Mouse (Mus musculus) brain, embryonic 14.5 days (tissue): ENCODE data around the gene Zfpm1. TPM values are rescaled to one million over a fixed set of nuclear protein-coding genes. Genes with fewer than 3 reads are reported as not detected.
A peak's percentile ranks its signal among the peaks of the same experiment; 100 is the strongest.

Experiments
- DNase-seq: peaks from one replicate; pipeline ENCODE4 v3.0.0-alpha.2; 2011; ENCODE audit warnings: low read depth
- CTCF ChIP-seq: fragments of 200-500 bp; IDR thresholded peaks from 2 replicates; pipeline ENCODE4 v1.5.1; 2012; ENCODE audit warnings: inconsistent platforms, mild to moderate bottlenecking, moderate library complexity, borderline replicate concordance; ENCODE audit not compliant: insufficient read depth, insufficient read length; ENCODE audit errors: extremely low read depth
- POLR2A ChIP-seq: fragments of 200-500 bp; IDR thresholded peaks from 2 replicates; pipeline ENCODE4 v1.6.1; 2012; ENCODE audit warnings: mild to moderate bottlenecking, inconsistent platforms, borderline replicate concordance; ENCODE audit not compliant: poor library complexity, insufficient read depth, insufficient read length, severe bottlenecking; ENCODE audit errors: extremely low read depth
- polyA plus RNA-seq: library from polyadenylated mRNA; depleted of rRNA; stranded (reverse); fragments of >200 nt; gene quantifications from 2 replicates; pipeline ENCODE4 v1.2.3, GENCODE M21; 2012

Gene Zfpm1
- polyA plus RNA-seq, 1 experiment: 16.9 TPM

DNA sequence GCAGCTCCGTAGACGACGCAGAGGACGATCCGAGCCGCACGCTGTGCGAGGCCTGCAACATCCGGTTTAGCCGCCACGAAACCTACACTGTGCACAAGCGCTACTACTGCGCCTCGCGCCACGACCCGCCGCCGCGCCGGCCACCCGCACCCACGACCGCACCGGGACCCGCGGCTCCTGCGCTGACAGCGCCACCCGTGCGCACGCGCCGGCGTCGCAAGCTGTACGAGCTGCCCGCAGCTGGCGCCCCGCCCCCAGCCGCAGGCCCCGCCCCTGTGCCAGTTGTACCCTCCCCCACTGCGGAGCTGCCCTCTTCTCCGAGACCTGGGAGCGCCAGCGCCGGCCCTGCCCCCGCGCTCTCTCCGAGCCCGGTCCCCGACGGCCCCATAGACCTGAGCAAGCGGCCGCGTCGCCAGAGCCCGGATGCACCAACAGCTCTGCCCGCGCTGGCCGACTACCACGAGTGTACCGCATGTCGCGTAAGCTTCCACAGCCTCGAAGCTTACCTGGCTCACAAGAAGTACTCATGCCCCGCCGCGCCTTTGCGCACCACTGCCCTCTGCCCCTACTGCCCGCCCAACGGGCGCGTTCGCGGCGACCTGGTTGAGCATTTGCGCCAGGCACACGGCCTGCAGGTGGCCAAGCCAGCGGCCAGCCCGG, 54.4 kb downstream of the Zfpm1 start:
- 0 out of 2 replicates have a peak, but pooled peaks have one; percentile 7 for TF ChIP-seq POLR2A
- no peak for TF ChIP-seq CTCF
- DNase-seq: peak; percentile 82

DNA sequence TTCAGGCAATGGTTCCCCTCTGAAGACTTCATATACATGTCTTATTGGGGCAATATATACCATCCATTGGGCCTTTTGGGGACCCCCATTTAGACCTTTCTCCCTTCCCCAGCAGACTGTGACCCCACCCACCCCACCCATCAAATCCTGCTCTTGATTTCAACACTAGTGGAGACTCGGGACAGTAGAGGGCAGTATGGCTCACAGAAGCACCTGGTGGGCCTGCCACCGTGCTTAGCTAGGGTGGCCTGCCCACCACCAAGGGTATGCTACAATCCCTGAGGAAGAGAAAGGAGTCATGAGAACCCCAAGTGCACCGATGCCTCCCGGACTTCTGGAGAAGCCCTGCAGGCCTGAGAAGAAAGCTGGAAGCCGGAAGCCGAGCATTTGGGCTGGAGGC, 56.9 kb downstream of the Zfpm1 start:
- TF ChIP-seq CTCF (peak; percentile 26; the same call in 1 of the 2 replicates), POLR2A (no peak)

DNA sequence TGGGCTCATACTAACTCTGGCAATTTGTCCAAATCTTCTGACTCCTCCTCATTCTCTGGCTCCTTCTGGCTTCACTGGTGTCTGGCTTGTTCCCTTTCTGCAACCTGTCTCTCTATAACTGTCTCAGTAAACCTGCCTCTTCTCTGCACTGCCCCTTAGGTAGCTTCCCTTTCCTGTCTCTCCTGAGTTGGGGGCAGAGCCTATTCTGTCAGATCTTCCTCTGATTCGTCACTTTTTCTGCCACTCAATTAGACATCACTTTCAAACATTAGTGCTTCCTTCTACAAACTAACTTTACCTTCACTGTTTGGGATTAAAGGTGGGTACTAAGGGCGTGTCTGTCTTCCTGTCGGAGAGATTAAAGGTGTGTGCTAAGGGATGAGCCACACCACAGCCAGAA, 58.8 kb downstream of the Zfpm1 start:
- no peak for DNase-seq
- TF ChIP-seq CTCF (no peak), POLR2A (no peak)

More for the DNA sequence above, 56.9 kb downstream of the Zfpm1 start:
- no peak for DNase-seq

DNA sequence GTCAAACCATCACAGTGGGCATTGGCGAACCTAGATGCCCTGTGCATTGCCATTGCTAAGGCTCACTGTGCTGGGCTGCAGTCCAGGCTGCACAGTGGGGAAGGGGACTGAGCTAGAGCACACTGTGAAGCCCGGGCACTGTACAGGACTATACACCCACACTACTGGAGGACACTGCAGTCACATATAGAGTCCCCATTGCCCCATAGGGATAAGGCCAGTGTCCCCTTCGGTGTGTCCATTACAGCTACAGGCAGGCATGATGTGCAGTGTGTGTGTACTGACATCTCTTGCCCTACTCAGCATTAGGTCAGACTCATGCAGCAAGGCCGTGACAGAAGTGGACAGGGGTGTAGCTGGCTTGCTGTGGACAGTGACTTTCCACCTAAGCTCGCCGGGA, 59.8 kb downstream of the Zfpm1 start:
- no peak for TF ChIP-seq POLR2A
- DNase-seq: no peak

DNA sequence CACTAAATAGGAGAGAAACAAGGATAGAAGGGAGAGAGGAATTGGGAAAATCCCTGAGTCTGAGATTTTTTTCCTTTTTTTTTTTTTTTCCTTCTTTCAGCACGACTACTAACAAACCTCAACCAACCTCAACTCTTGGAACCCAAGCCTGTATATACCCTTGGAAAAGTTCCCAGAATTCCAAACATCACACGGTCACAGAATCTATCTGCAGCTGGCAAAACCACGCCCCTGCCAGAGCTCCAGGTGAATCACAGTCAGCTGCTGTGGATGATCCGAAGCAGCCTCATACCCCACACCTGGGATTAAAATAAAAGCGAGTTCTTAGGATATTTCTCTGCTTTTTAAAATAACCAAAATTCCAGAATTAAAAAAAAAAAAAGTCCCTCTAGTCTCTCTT, 60.4 kb downstream of the Zfpm1 start:
- TF ChIP-seq CTCF (no peak), POLR2A (no peak)
- no peak for DNase-seq

DNA sequence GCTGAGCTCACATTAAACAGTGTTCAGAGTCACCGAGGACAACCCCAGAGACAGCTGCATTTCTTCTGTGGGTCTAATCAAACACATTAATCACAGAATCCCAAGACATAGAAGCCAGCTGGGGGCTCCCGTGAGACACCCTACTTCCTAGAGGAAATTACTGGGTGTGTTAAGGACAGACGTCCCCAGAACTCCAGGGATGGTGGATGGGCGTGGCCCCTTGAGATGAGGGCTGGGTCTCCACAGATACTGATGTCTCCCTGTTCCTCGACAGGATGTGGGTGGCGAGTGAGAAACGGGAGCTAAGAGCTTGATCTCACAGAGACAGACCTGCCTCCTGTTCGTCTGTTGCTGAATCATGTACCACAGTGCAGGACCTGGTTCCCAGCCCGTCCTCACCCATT, 60.9 kb downstream of the Zfpm1 start:
- DNase-seq: peak; percentile 26
- TF ChIP-seq CTCF (no peak), POLR2A (no peak)

DNA sequence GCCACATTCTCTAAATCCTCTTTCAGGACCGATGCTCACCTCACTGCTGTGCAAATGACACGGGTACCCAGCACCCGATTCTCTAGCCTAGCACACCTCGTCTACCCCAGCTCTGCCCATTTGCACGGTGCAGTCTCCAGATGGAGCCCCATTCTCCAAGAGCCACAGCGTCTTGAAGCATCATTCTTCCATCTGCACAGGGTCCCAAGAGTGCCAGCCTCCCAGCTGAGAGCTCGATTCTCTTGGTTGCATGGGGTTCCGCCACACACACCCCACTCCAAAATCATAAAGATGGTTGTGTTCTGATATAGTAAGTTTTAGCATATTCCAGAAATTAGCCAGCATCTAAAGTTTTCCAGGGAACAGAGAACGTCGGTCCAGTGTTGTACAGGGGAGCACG, 61.4 kb downstream of the Zfpm1 start:
- no peak for DNase-seq
- TF ChIP-seq POLR2A: no peak
- no peak for TF ChIP-seq CTCF

DNA sequence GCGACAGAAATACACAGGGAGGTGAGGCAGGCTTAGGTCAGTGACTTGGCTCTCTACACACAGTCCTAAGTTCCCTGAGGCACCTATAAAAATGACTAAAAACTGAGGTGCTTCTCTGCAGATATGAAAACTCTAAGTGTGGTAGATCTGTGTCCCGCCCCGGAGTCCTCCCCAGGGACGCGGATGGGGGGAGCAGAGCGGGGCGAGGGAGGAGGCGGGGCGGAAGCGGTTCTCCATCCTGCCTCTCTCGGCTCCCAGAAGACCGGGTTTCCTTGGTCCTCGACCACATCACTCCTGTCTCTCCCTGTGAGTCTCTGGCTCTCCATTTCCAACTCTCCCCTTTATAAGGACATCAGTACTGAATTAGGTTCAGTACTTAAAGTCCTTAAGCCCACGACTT, 61.8 kb downstream of the Zfpm1 start:
- TF ChIP-seq CTCF: no peak
- no peak for TF ChIP-seq POLR2A
- no peak for DNase-seq

DNA sequence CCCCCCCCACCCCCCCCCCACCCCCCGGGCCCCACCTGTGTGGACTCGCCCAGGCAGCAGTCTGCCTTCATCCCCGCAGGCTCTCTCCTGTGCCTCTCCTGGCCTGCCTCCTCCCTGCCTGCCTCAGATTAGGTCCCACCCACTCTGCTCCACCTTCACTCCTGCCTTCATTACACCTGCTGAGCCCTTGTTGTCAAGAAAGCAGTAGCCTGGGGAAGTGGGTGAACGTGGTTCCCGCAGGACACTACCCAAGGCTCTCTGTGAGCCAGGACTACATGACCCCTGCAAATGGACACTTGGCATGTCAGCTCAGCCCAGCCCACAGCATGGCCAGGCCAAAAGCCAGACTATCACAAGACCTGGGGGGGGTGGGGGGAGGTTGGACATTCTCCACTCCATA, 62.3 kb downstream of the Zfpm1 start:
- no peak for DNase-seq
- TF ChIP-seq CTCF: no peak
- no peak for TF ChIP-seq POLR2A

DNA sequence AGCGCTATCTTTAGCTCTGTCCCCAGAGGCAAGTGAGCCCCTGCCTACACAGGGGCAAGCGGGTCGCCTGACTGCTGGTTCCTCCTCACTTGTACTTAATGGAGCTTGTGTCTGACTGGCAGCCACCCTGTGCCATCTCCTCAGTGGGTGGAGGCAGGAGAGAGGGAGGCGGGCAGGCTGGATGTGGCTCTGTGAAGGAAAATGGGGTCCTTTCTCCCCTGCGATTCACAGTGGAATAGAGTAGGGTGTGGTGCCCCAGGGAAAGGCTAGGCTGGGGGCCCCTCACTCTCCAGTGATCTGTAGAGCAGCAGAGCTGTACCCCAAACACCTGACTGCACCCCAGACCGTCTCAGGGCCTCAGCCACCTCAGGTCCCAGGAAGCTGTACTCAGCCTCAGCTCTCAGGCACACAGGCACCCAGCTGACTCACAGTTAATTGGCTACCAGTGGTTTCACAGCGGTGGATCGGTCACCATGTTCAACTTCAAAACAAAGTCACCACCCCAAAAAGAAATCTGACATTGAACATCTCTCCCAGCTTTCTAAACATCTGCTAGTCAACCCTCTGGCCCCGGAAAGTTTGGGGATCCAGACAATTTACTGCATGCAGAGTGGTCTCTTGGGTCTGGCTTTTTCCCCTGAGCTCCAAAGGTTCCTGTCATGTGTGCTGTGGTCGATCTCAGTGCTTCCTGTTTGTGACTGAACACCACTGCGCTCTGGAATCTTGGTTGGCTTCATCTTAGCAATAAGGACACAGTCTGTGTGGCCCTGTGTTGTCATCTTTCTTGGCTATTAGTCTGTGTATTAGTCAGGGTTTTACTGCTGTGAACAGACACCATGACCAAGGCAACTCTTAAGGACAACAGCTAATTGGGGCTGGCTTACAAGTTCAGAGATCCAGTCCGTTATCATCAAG, 63.5 kb downstream of the Zfpm1 start:
- TF ChIP-seq CTCF (no peak), POLR2A (no peak)
- no peak for DNase-seq

DNA sequence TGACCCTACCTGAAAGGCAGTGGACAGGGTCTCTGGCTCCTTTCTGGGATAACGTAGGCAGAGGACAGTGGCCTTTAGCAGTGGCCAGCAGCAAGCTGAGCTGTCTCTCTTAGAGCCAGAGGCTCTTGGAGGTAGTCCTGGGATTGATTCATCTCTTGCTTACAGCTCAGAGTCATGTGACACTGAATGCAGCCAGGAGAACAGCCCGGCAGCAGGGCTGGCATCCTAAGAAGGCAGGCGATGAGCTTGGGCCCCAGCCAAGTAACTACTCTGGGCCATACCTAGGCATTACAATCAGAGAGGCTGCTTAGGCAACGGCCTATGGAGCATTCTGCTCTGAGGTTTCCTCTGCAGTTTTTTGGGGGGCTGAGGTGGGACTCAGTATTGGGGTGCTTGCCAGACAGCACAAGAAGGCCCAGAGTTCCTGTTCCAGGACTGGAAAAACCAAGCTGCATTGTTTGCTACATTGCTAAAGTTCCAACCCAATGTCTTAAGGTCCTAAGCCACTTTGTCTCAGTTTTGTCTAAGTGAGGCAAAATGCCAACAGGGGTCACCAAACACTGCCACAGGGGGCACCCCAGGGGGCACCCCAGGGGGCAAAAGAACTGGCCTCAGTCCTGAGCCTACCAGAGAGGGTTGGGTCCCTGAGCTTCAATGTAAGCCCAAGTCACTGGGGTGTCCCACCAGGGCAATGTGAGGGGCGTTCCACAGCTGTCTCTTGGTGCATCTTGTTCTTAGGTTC, 66.0 kb downstream of the Zfpm1 start:
- DNase-seq: peak; percentile 90
- no peak for TF ChIP-seq POLR2A
- TF ChIP-seq CTCF: no peak

DNA sequence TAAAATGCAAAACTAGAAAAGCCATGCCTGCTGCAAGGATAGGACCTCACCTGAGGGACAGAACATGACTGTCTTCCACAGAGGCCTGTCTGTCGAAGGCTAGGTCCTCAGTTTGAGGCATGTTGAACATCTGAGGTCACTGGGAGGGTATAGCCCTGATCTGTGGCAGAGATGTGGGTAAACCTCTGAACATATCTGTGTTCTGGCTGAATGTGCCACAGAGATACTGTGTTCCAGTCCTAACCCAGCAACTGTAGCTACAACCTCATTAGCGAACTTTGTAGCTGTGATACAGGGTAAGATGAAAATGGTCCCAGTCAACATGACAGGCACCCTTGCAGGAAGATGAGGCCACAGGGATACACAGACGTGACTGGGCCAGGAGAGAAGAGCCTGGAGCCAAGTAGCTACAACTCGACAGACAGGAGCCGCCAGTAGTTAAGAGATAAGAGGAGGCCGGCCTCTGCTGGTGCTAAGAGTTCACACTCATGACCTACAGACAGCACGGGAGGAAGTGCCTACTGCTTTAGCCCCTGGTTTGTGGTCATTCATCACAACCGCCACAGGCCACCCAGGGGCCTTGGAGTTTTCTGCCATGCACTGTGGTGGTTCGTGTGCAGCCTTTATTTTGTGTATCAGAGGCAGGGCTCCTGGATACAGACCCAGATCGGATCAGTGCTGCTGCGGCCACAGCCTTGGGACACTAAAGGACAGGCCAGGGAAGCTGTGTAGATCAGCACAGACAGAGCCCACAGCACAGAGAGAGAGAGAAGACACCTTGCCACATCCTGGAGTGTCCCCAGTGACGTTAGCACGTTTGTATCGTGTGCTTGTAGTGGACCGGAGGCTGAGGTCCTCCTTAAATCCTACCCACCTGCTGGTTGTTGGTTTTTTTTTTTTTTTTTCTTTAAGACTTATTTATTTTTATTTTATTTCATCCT, 67.7 kb downstream of the Zfpm1 start:
- no peak for DNase-seq
- TF ChIP-seq POLR2A (no peak), CTCF (no peak)
